Mouse (Mus musculus) hindbrain, postnatal 0 days (tissue): ENCODE data around the gene Gm765. TPM values are rescaled to one million over a fixed set of nuclear protein-coding genes. Genes with fewer than 3 reads are reported as not detected.

Experiments used
- ATAC-seq: fragments of 200-750 bp; cut with Nextera tagmentation; 2 replicates; pipeline ENCODE4 v1.8.0; 2017; ENCODE audit warnings: mild to moderate bottlenecking, moderate TSS enrichment, moderate library complexity
- DNase-seq: peaks from one replicate; pipeline ENCODE4 v3.0.0-alpha.2; 2015; ENCODE audit warnings: low spot score
- H3K27ac ChIP-seq: fragments of 300-500 bp; sonication (generic); 2 replicates; pipeline ENCODE4 v1.5.1; 2014; ENCODE audit warnings: mild to moderate bottlenecking
- H3K27me3 ChIP-seq: fragments of 300-500 bp; sonication (generic); 2 replicates; pipeline ENCODE4 v1.6.1; 2014; ENCODE audit warnings: low read length, mixed read lengths; ENCODE audit not compliant: insufficient read depth
- H3K36me3 ChIP-seq: fragments of 300-500 bp; sonication (generic); 2 replicates; pipeline ENCODE4 v1.6.1; 2014; ENCODE audit warnings: low read length, mixed read lengths; ENCODE audit not compliant: insufficient read depth
- H3K4me1 ChIP-seq: fragments of 300-500 bp; sonication (generic); 2 replicates; pipeline ENCODE4 v1.6.1; 2014; ENCODE audit warnings: antibody characterized with exemption, low read length, mixed read lengths; ENCODE audit not compliant: insufficient read depth
- H3K4me2 ChIP-seq: fragments of 300-500 bp; sonication (generic); 2 replicates; pipeline ENCODE4 v1.6.1; 2014; ENCODE audit warnings: low read depth, mild to moderate bottlenecking, low read length, moderate library complexity, mixed read lengths
- H3K4me3 ChIP-seq: fragments of 300-500 bp; sonication (generic); 2 replicates; pipeline ENCODE4 v1.5.1; 2014; ENCODE audit warnings: low read length
- H3K9ac ChIP-seq: fragments of 300-500 bp; sonication (generic); replicated peaks from 2 replicates; pipeline ENCODE4 v1.6.1; 2014; ENCODE audit warnings: mild to moderate bottlenecking, low read length, moderate library complexity, mixed read lengths
- H3K9me3 ChIP-seq: fragments of 300-500 bp; sonication (generic); 2 replicates; pipeline ENCODE4 v1.6.1; 2016; ENCODE audit warnings: low read length, mixed read lengths
- CTCF ChIP-seq: IDR thresholded peaks from 2 replicates; pipeline ENCODE4 v1.5.1; 2016; ENCODE audit warnings: antibody characterized with exemption, control low read depth, low read depth
- WGBS: fragments of 180-500 bp; shearing (Covaris S2); extraction: QIAGEN DNeasy Blood & Tissue Kit; methylation state at CpG from one replicate; pipeline ENCODE4 v1.1.7; 2014; 5-methylcytosine and 5-hydroxymethylcytosine counted together
- polyA plus RNA-seq: library from polyadenylated mRNA; unstranded; fragments of >200 nt; fragmentation: Nextera tagmentation; extraction: Ambion mirVana; gene quantifications from 2 replicates; pipeline ENCODE4 v1.2.1, GENCODE M21; 2015
- total RNA-seq: library from RNA; depleted of rRNA; stranded (reverse); fragments of >200 nt; gene quantifications from 2 replicates; pipeline ENCODE4 v1.2.3, GENCODE M21; 2014

Gene Gm765
- total and polyA plus RNA-seq, 2 experiments from 2014 or later = 0.13 TPM; not detected in 1

- DNase-seq = no peak
- Histone ChIP-seq H3K36me3 (no peaks in the 10 kb centered on the region), H3K4me3 (no peak overlapping the region), H3K9me3 (no peaks in the 10 kb centered on the region), H3K27me3 (no peaks in the 10 kb centered on the region), H3K27ac (no peak overlapping the region), H3K9ac (no peak overlapping the region), H3K4me2 (no peak overlapping the region), H3K4me1 (no peaks in the 10 kb centered on the region)
- no peak for TF ChIP-seq CTCF
- WGBS = 86% methylated on average over 2 of the region's 2 CpGs
- no peak for ATAC-seq
Measured at GRCm38 (mm10) chr6:98198706-98199105, 143.8 kb downstream of the Gm765 start.

DNA sequence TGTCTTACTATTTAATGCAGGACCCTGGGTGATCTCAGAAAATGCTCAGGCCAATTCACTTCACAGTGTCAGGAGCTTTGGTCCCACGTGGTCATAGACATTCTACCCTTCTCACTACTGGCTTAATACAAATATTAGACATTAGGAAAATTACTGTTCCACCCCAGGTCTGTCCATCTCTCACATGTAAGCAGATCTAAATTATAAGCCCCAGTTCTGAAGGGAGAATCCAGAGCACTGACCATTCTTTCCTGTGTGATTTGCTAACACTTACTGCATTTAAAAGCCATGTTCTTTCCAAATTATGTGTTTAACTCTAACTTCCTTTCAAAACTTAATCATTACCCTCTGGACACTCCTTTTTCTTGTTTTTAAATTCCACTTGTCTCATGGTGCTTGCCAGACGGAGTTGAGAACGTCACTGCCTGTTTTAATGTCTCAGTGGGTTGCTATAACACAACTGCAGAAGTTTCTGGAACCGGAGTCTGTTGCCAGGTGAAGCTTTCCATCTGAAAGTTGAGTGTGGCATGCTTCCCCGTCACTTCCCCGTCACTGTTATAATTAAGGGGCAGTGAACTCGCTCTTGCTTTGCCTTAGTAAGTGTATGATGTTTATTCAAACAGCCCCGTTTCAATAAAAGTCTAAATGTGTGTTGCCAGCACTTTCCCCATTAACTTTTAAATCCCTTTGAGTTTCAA is 151.7 kb downstream of the Gm765 start:
- no peak for ATAC-seq
- 61% methylated on average over 8 of the region's 8 CpGs for WGBS
- no peak overlapping the region for H3K4me3 ChIP-seq
- no peaks in the 10 kb centered on the region for H3K36me3 ChIP-seq
- no peak overlapping the region for H3K27ac ChIP-seq
- H3K9ac ChIP-seq = no peak overlapping the region
- no peak for TF ChIP-seq CTCF
- no peaks in the 10 kb centered on the region for H3K9me3 ChIP-seq
- no peaks in the 10 kb centered on the region for H3K4me1 ChIP-seq
- no peak for DNase-seq
- H3K4me2 ChIP-seq = no peak overlapping the region
- no peaks in the 10 kb centered on the region for H3K27me3 ChIP-seq
